Mouse (Mus musculus) monocyte, adult 59 days (primary cell): ENCODE results near the gene Casp4. TPM values are rescaled to one million over a fixed set of nuclear protein-coding genes. Genes with fewer than 3 reads are reported as not detected.

ENCODE experiments used
- total RNA-seq, 2 experiments: library from RNA; stranded (reverse); gene quantifications; one replicate each; pipeline ENCODE4 v1.2.4; 2023

Gene Casp4
- 100 to 1,000 TPM; 141 to 143 TPM for total RNA-seq

DNA sequence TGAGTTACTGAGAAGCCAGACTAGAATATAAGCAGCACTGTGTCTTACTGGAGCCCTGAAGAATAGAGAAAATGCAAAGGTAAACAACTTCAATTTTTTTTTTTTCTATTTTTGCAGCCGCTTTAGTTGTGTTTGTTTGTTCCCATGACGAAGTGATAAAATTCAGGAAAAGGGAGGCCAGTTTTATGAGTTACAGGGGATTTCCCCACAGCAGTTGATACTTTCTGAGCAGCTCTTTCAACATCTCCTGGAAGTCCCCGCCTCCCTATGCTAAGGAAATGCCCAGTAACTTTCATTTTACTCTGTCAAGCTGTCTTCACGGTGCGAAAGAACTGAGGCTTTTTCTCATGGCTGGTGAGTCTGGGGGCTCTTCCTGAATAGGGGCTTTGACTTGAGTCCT is at the start of gene Casp4:
Gene Casp4 (plus strand): TSS at position 268 of the 400 bp plus-strand sequence.

GRCm38 (mm10) chr9:5298329-5299131 is 10.1 kb upstream of the Casp4 start, which contains the start of gene Casp1:
Gene Casp1 (plus strand): TSS chr9:5298517.

DNA sequence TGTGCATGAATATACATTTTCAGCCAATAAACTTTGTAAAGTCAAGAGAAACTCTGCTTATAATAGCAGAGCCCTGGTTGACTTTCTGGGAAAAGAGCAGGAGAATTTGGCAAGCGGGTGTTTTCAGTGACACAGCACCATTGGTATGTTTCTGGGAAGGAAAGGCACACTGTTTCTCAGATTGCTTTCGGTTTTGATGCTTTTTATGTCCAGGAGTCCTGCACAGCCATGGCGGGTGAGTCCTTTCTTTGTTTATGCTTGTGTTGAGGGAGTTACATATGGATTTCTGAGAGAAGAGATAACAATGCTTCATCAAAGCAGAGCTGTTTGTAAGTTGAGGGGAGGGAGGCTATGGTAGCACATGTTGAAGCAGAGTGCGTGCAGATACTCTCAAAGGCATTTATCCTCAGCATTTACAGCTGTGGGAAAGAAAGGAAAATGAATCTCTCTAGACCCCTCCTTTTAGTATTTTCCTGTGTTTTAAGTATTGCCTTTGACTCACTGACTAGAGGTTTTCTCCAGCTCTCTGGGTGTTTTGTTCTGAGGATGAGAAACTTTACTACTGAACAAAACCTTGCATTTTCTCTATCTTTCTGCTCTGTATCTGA is 36.8 kb downstream of the Casp4 start, which contains the start of gene Casp12:
Gene Casp12 (plus strand): TSS at position 140 of the 608 bp plus-strand sequence.

Other genes with a start within 250 kb of the Casp4 start
- 10 to 100 TPM; 75.5 to 85.8 TPM for gene Casp1, start 10.3 kb upstream of the Casp4 start, total RNA-seq
- gene Casp12, start 36.6 kb downstream of the Casp4 start, total RNA-seq = 1 to 10 TPM; 7.9 to 9.2 TPM